Mouse (Mus musculus): ENCODE results near the gene Tmem243.
A peak's percentile ranks its signal among the peaks of the same experiment; 100 is the strongest.
"Not testable (repeated sequence)": the region's sequence is repeated elsewhere in the genome, so short reads cannot be mapped to it uniquely, and the experiment has no call there.

Gene Tmem243

DNA sequence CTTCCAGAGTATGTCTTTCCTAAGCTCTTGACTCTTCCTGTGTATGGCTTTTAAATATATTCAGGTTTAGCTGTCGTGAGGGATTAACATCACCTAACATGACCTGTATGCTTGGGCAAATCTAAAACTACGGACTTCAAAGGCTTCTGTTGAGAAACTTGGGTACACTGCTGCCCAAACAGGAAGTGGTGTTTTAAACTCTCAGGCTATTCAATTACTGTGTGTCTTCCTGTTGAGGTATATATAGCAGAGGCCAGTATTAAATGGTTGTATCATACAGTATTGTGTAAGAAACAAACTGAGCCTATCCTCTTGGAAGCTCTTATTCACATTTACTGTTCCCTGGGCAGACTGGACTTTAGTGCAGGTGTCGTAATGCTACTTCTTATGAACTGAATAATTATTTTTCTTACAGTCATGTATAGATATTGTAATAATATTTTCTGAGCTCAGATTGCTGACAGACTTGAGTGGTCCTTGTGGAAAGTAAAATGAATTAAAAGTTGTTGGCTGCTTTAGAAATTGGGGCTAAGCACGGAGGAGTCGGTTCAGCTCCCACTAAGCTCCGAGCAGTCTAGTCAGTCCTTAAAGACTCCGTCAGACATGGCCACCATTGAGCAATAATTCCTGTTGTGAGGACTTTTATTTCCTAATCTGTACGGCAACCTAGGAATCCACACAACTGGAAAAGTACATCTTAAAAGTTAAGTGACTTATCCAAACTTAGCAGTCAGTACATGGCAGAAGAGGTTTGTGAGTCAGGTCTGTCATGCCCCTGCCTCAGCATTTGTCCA lies 7.0 kb downstream of the Tmem243 start:
- DNase-seq = no peak

DNA sequence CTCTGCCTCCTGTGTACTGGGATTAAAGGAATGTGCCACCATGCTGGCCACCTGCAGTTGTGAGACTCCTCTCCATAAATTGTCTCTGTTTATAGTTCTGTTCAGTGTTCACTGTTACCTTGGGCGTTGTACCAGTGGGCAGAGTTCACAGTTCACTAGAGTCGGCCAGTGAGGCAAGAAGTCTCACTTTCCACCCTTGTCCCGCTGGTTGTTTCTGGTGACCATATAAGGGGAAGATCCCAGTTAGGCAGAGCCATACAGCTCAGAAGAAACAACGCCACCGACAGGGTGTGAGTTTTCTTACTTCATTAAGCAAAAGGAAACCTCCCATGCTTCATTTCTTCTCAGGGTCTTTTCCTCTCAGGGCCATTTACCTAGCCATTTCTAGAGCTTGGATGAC lies 8.0 kb downstream of the Tmem243 start:
- no peak for DNase-seq

- DNase-seq = no peak
Measured at GRCm38 (mm10) chr5:9109582-9109981, 9.1 kb downstream of the Tmem243 start.

DNA sequence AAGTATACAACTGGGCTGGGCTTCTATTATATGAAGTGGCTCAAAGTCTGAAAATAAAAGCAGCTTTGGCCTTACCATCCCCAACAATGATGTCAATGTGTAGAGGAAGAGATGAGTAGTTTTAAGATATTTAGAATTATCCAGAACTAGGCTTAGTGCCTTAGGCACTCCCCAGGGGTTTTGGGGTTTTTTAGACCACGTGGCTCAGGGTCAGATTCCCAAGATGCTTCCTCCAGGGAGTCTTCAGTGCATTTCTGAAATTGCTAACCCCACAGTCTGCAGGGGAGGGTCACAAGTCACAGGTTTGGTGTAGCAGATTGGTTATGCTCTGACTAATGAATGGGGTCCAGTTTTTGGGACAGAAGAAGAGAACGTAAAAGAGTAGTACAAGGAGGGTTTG lies 10.8 kb downstream of the Tmem243 start:
- DNase-seq = no peak

DNA sequence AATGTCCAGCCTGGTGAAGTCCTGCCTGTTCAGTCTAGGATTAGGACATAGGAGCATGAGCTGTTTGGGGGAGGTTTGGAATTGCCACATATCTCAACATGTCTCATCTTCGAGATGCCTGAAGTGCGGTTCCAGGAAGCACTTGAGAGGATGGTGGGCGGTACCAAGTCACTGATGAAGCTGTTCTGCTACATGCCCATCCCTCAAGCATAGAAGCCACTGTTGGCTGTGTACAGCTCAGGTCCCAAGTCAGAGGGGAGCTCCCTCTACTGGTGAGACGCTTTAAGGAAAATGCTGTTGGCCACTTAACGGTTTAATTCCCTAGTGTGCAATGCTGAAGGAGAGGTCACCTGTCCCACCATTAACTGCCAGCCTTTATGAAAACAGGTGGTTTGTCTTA lies 11.3 kb downstream of the Tmem243 start:
- peak; percentile 50 for DNase-seq

DNA sequence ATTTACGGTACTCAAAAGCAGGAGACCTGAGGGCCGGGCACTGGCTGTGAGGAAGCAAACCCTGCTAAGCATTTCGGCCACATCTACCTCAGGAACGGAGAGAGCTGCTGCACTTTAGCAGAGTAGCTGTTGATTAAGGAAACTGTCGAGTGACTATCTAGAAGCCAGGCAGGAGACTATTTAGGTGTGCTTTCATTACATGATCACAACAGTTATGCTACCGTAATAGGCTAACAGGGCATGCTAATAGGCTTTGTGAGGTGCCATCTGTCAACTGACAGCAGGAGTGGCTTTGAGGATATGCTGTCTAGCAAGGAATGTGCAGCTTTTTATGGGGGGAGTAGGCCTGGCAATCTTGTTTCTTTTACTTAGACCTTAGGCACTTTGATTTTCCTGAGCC lies 13.7 kb downstream of the Tmem243 start:
- peak; percentile 43 for DNase-seq

GRCm38 (mm10) chr5:9124134-9124533 lies 23.7 kb downstream of the Tmem243 start:
- no peak for DNase-seq

DNA sequence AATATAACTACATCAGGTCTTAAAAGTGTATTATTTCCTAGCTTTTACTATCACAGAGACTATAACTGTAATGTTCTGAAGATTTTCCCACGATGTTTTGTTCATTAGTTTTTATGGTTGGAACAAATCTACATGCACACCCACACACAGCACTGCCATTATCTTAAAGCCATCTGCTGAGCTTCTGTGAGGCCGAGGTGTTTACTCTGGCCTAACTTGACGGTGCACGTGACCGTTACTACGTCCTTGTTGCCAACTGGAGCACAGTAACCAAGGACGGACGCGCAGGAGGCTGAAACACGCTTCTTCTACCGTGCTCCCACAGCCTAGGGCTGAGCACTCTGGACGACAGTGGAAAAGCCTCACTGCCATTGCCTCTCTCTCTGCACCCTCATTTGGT lies 28.1 kb downstream of the Tmem243 start:
- no peak for DNase-seq

DNA sequence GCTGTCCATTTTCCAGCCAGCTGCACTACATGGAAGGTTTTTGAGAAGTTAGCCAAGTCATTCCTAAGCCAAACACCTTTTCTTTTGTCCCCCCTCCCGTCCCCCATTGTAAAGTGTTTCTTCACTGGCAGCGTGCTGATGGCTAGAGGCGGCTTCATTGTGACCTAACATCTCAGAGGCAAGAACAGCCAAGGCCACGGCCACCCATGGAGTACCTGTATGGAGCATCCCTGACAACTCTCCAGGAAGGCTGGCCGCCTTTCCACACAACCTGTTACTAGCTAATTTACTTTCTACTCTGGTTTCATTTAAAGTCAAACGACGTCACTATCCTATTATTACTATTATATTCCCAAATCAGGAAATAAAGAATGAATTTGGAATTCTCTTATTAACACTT lies 31.3 kb downstream of the Tmem243 start:
- DNase-seq = peak; percentile 62

DNA sequence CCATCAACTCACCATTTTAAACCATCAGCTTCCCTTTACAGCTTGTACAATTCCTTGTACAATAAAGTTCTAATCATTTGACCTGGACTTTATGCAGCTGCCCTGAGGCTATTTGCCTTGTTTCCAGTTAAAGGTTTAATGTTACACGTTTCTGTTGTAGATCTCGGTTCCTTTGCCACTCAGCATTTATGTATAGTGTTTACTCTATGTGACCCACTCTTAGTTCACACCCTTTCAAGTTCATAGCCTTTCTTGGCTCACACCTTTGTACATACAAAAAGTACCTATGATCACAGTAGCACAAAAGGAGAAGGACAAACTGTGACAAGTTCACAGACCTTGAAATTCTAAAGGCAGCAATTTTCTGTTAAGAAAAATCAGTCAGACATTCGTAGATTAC lies 35.1 kb downstream of the Tmem243 start:
- DNase-seq = no peak

- no peak for DNase-seq
Measured at GRCm38 (mm10) chr5:9140724-9141123, 40.3 kb downstream of the Tmem243 start.

GRCm38 (mm10) chr5:9142376-9142775 lies 41.9 kb downstream of the Tmem243 start:
- no peak for DNase-seq

GRCm38 (mm10) chr5:9149273-9149850 lies 48.9 kb downstream of the Tmem243 start:
- DNase-seq = no peak

- no peak for DNase-seq
Measured at GRCm38 (mm10) chr5:9156746-9157145, 56.3 kb downstream of the Tmem243 start.

- no peak for DNase-seq
Measured at GRCm38 (mm10) chr5:9157336-9157735, 56.9 kb downstream of the Tmem243 start.

DNA sequence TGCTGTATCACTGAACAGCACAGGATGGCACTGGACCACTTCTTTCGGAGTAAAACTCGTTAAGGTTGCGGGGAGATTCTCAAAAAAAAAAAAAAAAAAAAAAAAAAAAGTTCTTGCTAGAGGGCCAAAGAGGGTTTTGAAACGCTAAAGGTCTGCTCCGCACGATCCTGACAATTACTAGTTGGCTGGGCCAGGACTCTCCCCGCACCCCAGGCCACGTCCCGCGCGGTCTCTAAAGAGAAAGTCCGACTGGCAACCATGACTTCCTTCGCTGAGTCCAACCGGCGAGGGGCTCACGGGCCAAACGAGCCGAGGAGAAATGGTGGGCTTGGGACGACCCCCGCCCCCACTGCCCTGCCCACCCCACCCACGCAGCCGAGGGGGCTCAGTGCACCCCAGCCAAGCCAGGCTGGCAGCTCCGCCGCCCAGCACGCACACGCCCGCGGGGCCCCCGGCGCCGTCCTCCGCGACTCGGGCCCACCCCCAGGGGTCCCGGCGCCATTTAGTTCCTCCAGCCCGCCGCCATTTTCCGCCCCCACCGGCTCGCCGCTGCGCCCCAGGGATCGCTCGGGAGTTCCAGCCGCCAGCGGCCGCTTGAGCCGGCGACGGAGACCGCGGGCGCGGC lies 60.5 kb downstream of the Tmem243 start:
- DNase-seq = peak; percentile 59

GRCm38 (mm10) chr5:9161456-9162041 lies 61.1 kb downstream of the Tmem243 start, which contains the start of gene Dmtf1:
Gene Dmtf1, minus strand, starts transcription at chr5:9161776.
- DNase-seq = peak; percentile 91

DNA sequence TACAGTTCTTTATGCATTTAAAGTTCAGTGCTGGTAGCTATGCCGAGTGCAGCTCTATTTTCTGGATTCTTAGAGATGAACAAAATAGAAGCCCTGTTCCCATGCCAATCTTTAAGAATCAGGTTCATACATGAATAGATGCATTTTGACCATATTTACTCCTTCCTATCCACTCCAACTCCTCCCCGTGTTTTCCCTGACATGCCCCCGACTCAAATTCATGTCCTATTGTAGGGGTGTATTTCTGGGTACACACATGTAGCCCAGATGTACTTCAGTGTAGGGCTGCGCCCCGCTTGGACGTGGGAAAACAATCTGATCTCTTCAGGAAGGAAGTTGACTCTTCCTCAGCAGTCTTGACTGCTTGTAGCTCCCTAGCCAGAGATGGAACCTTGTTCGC lies 61.6 kb downstream of the Tmem243 start:
- DNase-seq = no peak

DNA sequence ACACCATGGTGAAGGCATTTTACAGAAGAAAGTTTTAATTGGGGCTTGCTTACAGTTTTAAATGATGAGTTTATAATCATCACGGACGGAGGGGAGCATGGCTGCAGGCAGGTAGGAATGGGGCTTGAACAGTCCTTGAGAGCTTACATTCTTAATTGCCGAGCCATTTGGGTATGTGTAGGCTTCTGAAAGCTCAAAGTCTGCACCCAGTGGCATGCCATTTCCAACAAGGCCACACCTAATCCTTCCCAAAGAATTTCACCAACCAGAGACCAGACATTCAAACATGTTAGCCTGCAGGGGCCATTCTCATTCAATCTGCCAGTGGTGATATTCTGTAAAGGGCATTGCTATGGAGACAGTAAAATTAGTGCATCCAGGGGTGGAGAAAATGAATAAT lies 62.9 kb downstream of the Tmem243 start:
- no peak for DNase-seq

DNA sequence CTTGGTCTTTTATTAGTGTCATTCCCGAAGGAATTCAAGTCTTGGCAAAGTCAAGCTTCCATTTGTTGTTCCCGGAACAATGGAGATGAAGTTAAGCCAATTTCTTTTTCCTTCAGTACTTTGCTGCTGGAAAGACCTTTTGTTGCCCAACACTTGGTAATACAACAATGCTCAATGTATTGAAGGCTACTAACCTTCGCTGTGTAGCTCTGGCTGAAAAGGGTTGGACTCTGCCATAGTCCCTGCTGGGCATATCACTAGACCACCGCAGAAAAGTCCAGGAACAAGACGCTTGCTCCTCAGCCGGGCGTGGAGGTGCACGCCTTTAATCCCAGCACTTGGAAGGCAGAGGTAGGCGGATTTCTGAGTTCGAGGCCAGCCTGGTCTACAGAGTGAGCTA lies 64.7 kb downstream of the Tmem243 start:
- DNase-seq = not testable (repeated sequence)

- DNase-seq = no peak
Measured at GRCm38 (mm10) chr5:9166366-9166765, 65.9 kb downstream of the Tmem243 start.

DNA sequence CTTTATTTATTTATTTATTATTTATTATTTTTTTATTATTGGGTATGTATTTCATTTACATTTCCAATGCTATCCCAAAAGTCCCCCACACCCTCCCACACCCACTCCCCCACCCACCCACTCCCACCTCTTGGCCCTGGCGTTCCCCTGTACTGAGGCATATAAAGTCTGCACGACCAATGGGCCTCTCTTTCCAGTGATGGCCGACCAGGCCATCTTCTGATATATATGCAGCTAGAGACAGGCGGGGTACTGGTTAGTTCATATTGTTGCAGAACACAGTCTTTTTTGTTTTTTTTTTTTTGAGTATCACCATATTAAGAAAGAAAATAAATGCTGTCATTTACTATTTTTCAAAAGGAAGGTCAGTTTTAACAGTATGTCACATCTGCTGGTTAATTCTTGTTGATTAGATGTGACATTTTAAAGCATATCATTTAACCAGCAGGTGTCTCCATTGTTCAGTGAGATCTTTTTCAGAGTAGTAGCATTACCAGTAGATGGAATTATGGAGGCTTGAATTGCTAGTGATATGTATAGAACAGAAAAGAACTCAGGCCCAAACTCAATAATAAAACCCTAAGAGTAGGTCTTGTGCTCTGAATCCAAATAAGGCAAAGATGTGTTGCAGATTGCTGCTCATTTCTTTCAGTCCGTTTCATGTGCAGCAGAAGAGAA lies 69.0 kb downstream of the Tmem243 start:
- DNase-seq = peak; percentile 50

GRCm38 (mm10) chr5:9173295-9173694 lies 72.8 kb downstream of the Tmem243 start:
- no peak for DNase-seq
